Mouse (Mus musculus) kidney, adult 9 months (tissue): Measurements from ENCODE around the gene Abca1.

Experiments
- DNase-seq: peaks from one replicate; pipeline ENCODE4 v3.0.0; 2022

Gene Abca1

DNA sequence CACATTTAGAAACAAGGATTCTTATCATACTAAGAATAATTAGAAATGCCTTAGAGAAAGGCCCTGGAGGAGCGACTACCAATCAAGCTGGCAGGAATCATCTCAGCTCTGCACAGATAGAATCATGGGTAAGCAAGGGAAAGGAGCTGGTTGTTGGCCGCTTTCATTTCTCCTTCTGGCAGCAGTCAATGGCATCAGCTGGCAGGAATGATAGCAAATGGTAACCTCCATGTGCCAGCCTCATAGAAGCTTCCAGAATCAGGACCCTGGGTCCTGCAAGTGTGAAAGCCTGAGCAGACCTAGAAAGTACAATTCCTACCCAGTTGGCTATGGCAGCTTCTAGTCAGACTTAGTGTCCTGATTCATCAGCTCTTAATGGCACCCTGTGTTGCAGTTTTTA is 173.4 kb downstream of the Abca1 start:
- no peak for DNase-seq

DNA sequence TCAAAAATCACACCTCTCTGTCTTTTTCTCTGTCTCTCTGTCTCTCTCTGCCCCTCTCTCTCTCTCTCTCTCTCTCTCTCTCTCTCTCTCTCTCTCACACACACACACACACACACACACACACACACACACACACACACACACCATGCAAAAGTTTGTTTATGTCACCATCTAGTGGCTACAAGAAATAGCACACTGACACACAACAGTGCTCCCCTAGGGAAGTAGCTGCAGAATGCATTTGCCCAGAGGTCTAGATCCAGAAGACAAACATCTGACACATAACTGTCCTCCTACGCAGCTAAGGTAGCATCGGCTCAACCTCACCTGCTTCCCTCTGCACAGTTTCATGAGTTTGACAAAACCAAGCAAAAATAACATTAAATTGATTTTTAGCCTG is 174.5 kb downstream of the Abca1 start:
- DNase-seq, result peak; percentile 3
